Mouse (Mus musculus) effector memory CD4-positive, alpha-beta T cell, adult 7 months (primary cell): ENCODE data around the gene Mga. TPM values are rescaled to one million over a fixed set of nuclear protein-coding genes. Genes with fewer than 3 reads are reported as not detected.

ENCODE experiments used
- polyA plus RNA-seq: library from polyadenylated mRNA; unstranded; fragments of 100-300 nt; shearing (Covaris generic); gene quantifications from one replicate; pipeline ENCODE4 v1.2.1, GENCODE M21; 2017

The Mga gene
- polyA plus RNA-seq = 37.0 TPM

DNA sequence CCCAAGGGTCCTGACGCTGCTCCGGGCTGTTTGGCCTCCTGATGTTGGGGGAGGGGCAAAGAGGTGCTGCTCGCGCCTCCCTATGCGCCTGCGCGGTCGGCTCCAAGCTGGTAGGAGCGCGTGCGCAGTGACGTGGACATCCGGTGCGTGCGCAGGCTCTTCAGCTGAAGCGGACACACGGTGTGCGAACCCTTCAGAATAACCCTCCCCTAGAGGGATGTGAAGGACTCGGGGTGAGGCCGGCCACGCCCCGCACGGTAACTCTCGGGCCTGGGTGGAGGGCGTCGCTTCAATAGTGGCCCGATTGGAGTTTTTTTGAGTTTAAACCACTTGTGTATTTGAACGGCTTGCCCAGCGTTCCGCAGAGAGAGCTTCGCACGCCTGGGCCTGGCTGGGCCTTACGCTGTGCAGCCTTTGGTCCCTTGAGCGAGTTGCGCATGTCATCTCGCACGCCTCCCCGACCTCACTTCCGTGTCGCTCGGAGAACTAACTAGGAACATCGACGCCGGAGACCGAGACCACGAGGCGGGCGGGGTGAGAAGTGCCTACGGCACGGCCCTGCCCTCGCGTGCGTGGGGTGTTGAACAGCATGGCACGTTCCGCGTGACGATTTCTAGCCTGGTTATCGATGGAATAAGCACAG is at the start of gene Mga:
TSS of gene Mga (plus strand) at position 139 of the 643 bp plus-strand sequence.

GRCm38 (mm10) chr2:119972537-119972879 is 75.5 kb downstream of the Mga start, which contains the start of gene Mapkbp1:
Mapkbp1 (plus strand) TSS chr2:119972699.

Other genes starting within 250 kb of the Mga start
- gene Ndufaf1, start 234.4 kb upstream of the Mga start, polyA plus RNA-seq = 16.6 TPM
- 66.2 TPM for gene Rtf1, start 222.2 kb upstream of the Mga start, polyA plus RNA-seq
- not detected for gene Itpka, start 154.9 kb upstream of the Mga start, polyA plus RNA-seq
- gene Ltk, start 136.8 kb upstream of the Mga start, polyA plus RNA-seq = 0.67 TPM
- 23.9 TPM for gene Rpap1, start 109.7 kb upstream of the Mga start, polyA plus RNA-seq
- gene Tyro3, start 99.5 kb upstream of the Mga start, polyA plus RNA-seq = 4.9 TPM
- 3.2 TPM for gene Mapkbp1, start 75.5 kb downstream of the Mga start, polyA plus RNA-seq
- gene Jmjd7, start 130.3 kb downstream of the Mga start, polyA plus RNA-seq = 8.0 TPM
- gene Gm28042, start 130.3 kb downstream of the Mga start, polyA plus RNA-seq = 2.5 TPM
- 0.66 TPM for gene Pla2g4b, start 136.2 kb downstream of the Mga start, polyA plus RNA-seq